Mouse (Mus musculus): ENCODE measurements at regions not wholly inside any gene's neighbourhood (a gene's known extent, or its start where the extent isn't known, plus 50 kb on each side); places are given as distances from the start of the nearest gene placed in this dataset.
"Not testable (repeated sequence)": the region's sequence is repeated elsewhere in the genome, so short reads cannot be mapped to it uniquely, and the experiment has no call there.

DNA sequence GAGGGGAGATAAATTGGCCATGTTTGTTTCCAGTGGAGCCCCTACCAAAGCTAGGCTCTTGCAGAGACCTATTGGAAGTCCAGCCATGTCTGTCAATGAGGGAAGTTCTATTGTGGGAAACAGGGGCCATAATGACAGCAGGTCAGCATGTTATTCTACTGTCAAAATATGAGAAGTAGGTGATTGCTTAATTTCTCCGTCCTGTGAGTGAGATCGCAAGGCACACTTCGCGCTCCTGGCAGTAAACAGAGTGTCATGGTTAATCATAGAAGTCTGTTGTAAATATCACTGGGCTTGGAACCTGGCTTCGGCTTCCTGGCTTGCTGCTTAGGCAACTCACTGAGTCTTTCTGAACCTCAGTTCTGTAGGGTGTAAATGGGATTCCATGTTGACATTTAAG lies 72.5 kb upstream of the Ccdc122 start:
- no peak for DNase-seq (ENCODE audit: low spot score in 2 of 2)

GRCm38 (mm10) chr14:76958875-76959274 lies 77.7 kb upstream of the Ccdc122 start:
- peak; percentile 69 to 71 for DNase-seq (ENCODE audit: low spot score in 2 of 2)

- no peak for DNase-seq (ENCODE audit: low spot score in 2 of 2)
Observed at GRCm38 (mm10) chr14:76957136-76957535, 79.4 kb upstream of the Ccdc122 start.

- DNase-seq (ENCODE audit: low spot score in 2 of 2), result no peak
Observed at GRCm38 (mm10) chr14:76953171-76953570, 83.4 kb upstream of the Ccdc122 start.

- peak; percentile 56 to 66 for DNase-seq (ENCODE audit: low spot score in 2 of 2)
Observed at GRCm38 (mm10) chr14:76951450-76951849, 85.1 kb upstream of the Ccdc122 start.

GRCm38 (mm10) chr14:76949388-76949787 lies 87.2 kb upstream of the Ccdc122 start:
- DNase-seq (ENCODE audit: low spot score in 2 of 2), result no peak

GRCm38 (mm10) chr14:76948948-76949347 lies 87.6 kb upstream of the Ccdc122 start:
- no peak for DNase-seq (ENCODE audit: low spot score in 2 of 2)

- no peak for DNase-seq (ENCODE audit: low spot score in 2 of 2)
Observed at GRCm38 (mm10) chr14:76948481-76948880, 88.1 kb upstream of the Ccdc122 start.

DNA sequence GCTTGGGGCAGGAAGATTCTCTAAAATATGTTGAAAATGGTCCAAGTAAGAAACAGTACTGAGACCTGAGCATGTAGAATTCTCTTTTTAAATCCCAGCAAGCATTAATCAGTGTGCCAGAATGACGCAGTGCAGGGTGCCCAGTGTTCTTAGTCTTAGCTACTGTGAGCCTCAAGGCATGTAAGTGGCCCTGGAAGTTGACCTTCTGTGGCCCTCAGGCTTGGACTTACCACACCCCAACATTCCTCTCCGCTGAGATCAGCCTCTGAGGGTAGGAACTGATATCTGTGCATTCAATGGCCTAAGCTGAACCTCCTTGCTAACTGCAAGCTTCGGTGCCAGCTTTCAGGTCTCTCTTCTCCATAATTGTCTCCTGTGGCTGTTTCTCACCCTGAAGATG lies 89.4 kb upstream of the Ccdc122 start:
- DNase-seq (ENCODE audit: low spot score in 2 of 2), result no peak

DNA sequence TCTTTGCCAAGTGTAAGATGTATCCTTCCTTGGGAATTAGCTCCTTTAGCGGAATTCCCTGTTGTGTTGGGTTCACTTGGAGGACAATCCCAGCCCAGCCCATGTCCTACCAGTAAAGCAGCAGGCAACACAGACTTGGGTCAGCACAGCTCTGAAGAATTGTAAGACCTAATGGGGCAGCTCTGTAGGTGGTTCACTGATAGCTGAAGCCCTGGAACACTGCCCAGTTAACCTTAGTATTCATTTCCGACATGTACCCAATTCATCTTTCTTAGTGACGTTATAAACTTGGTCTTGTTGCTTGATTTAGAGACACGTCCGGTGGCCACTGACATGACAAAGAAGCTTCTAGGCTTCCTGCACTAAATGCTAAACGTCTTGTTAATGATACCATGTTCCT lies 90.9 kb upstream of the Ccdc122 start:
- DNase-seq (ENCODE audit: low spot score in 2 of 2), result no peak

GRCm38 (mm10) chr14:76941474-76942212 lies 94.9 kb upstream of the Ccdc122 start:
- no peak for DNase-seq (ENCODE audit: low spot score in 2 of 2)

DNA sequence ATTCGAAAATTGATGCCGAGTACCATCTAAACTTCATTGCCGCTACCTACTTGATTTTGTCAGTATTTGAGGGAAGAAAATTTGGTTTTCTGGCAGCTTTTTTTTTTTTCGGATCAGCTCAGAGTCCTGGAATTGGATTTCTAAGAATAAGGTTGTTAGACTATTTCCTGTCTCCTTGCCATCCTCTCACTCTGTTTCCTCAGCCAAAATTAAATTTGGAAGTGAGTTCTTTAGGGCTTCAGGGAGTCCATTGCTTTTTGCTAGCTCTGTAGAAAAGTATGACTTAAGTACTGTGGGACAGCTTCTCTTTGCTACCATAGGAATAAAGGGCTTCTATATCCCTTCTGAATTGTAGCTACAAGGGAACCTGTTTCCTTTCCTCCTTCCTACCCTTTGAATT lies 96.1 kb upstream of the Ccdc122 start:
- no peak for DNase-seq (ENCODE audit: low spot score in 2 of 2)

- DNase-seq (ENCODE audit: low spot score in 2 of 2), result no peak
Observed at GRCm38 (mm10) chr14:76936671-76937070, 99.9 kb upstream of the Ccdc122 start.

- not testable (repeated sequence) for DNase-seq (ENCODE audit: low spot score in 2 of 2)
Observed at GRCm38 (mm10) chr14:76936051-76936450, 100.5 kb upstream of the Ccdc122 start.

DNA sequence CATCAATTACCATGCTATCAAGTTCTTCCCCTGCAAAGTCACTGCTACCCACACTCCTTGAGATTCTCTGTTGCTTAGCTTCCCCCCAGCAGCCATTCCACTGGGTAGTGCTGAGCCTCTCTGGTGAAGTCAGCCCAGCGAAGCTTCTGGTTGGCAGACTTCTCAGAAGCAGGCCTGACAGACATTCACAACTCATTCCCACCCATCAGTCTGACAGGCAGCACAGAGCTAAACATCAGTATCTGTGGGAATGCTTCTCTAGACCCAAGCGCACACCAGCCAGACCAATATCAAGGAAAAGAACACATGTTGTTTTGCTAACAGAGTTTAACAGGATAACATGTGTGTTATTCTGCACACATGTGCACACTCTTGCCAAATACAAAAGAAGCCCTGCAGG lies 101.1 kb upstream of the Ccdc122 start:
- DNase-seq (ENCODE audit: low spot score in 2 of 2), result no peak

GRCm38 (mm10) chr14:76932890-76933289 lies 103.7 kb upstream of the Ccdc122 start:
- no peak for DNase-seq (ENCODE audit: low spot score in 2 of 2)

DNA sequence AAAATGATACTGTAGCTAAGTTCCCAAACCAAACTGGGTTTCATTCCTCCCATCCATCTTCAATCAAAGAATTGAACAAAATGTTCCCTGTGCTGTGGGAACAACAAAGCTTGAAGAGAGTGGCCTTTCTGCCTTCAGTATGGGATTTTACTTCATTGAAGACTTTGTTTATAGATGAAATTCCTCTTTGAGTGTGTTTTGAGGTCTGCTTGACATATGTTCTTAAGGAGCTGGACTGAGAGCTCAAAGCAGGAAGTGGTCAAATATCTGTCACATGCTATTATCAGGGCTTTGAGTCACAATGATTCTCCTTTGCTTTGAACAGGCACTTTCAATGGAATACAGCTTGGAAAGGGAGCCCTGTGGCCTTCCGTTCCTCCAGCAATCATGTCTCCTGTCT lies 105.2 kb upstream of the Ccdc122 start:
- no peak for DNase-seq (ENCODE audit: low spot score in 2 of 2)

- no peak for DNase-seq (ENCODE audit: low spot score in 2 of 2)
Observed at GRCm38 (mm10) chr14:76929562-76929961, 107.0 kb upstream of the Ccdc122 start.

- DNase-seq (ENCODE audit: low spot score in 2 of 2), result no peak
Observed at GRCm38 (mm10) chr14:76928706-76929105, 107.9 kb upstream of the Ccdc122 start.

GRCm38 (mm10) chr14:76927245-76927806 lies 109.2 kb upstream of the Ccdc122 start:
- no peak for DNase-seq (ENCODE audit: low spot score in 2 of 2)

DNA sequence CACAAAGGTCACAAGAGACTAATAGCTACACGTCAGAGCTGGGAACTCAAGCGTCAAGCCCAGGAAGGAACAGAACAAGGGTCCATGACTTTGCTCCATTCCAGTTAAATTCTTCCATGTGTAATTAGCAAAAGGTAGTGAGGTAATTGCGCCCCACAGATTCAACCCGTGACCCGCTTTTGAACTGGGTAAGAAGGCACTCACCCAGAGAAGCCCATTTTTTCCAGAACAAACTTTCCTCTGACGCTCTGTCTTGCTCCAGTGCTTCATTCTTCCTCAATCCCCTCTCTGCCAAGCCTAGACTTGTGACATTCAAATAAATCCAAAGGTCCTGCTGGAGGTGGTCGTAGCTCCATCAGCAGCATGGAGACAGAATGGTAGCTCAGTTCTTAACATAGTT lies 110.2 kb upstream of the Ccdc122 start:
- DNase-seq (ENCODE audit: low spot score in 2 of 2), result no peak

DNA sequence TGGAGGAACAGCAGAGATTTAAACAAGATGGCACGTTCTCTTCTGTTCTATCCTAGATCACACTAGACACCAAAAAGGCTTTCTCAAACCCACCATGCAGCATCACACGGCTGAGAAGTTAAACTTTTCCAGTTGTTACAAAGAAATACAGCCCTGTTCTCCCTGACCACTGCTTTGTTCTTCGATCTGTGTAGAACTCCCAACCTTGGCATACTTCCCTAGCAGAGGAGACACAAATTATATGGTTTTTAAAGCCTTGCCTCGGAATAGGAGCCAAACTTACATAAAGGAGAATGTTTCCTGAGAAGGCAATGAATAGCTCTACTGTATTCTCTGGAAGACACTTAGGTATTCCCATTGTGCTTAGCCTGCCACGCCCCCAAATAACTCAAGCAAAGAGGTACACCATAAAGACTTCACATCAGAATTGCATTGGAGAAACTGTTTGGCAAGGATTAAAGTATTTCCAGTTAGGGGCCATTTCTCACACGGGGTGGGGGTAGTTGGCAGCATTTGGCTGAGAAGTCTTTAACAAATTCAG lies 114.1 kb upstream of the Ccdc122 start:
- DNase-seq (ENCODE audit: low spot score in 2 of 2), result no peak

GRCm38 (mm10) chr14:76918091-76918490 lies 118.5 kb upstream of the Ccdc122 start:
- DNase-seq (ENCODE audit: low spot score in 2 of 2), result no peak
